Mouse (Mus musculus) limb, embryonic 15.5 days (tissue): ENCODE measurements around the gene Ino80. TPM values are rescaled to one million over a fixed set of nuclear protein-coding genes. Genes with fewer than 3 reads are reported as not detected.

Experiments used
- ATAC-seq: fragments of 200-750 bp; cut with Nextera tagmentation; 2 replicates; pipeline ENCODE4 v1.8.0; 2017; ENCODE audit warnings: low read depth, moderate TSS enrichment; ENCODE audit not compliant: insufficient number of reproducible peaks, low FRiP score, low TSS enrichment
- H3K27ac ChIP-seq: fragments of 300-500 bp; sonication (generic); 2 replicates; pipeline ENCODE4 v1.5.1; 2015; ENCODE audit warnings: moderate library complexity, mild to moderate bottlenecking, inconsistent platforms
- H3K27me3 ChIP-seq: fragments of 300-500 bp; sonication (generic); 2 replicates; pipeline ENCODE4 v1.6.1; 2015; ENCODE audit warnings: inconsistent platforms
- H3K36me3 ChIP-seq: fragments of 300-500 bp; sonication (generic); 2 replicates; pipeline ENCODE4 v1.6.1; 2015; ENCODE audit warnings: inconsistent platforms
- H3K4me1 ChIP-seq: fragments of 300-500 bp; sonication (generic); 2 replicates; pipeline ENCODE4 v1.6.1; 2015; ENCODE audit warnings: inconsistent platforms
- H3K4me2 ChIP-seq: fragments of 300-500 bp; sonication (generic); 2 replicates; pipeline ENCODE4 v1.6.1; 2015; ENCODE audit warnings: mild to moderate bottlenecking, inconsistent platforms
- H3K4me3 ChIP-seq: fragments of 300-500 bp; sonication (generic); 2 replicates; pipeline ENCODE4 v1.5.1; 2015; ENCODE audit warnings: mild to moderate bottlenecking, inconsistent platforms
- H3K9ac ChIP-seq: fragments of 300-500 bp; sonication (generic); 2 replicates; pipeline ENCODE4 v1.6.1; 2015; ENCODE audit warnings: inconsistent platforms
- H3K9me3 ChIP-seq: fragments of 300-500 bp; sonication (generic); 2 replicates; pipeline ENCODE4 v1.6.1; 2016; ENCODE audit warnings: inconsistent platforms
- WGBS: fragments of 180-500 bp; shearing (Covaris S2); methylation state at CpG from one replicate; pipeline ENCODE4 v1.1.7; 2015; 5-methylcytosine and 5-hydroxymethylcytosine counted together
- polyA plus RNA-seq: library from polyadenylated mRNA; unstranded; fragments of >200 nt; fragmentation: Nextera tagmentation; extraction: Ambion mirVana; gene quantifications from 2 replicates; pipeline ENCODE4 v1.2.1, GENCODE M21; 2015

The Ino80 gene
- polyA plus RNA-seq, 1 experiment from 2014 or later: 4.0 TPM

GRCm38 (mm10) chr2:119436467-119436866 lies 41.0 kb downstream of the Ino80 start:
- no peak overlapping the region for H3K4me3 ChIP-seq

GRCm38 (mm10) chr2:119413819-119414218 lies 63.7 kb downstream of the Ino80 start:
- H3K4me2 ChIP-seq: no peak overlapping the region
- 45% methylated on average over 1 of the region's 1 CpGs for WGBS
- ATAC-seq: no peak
- no peaks in the 10 kb centered on the region for H3K27me3 ChIP-seq
- no peaks in the 10 kb centered on the region for H3K4me1 ChIP-seq
- no peak overlapping the region for H3K27ac ChIP-seq
- H3K36me3 ChIP-seq: peaks cover 78% of the 10 kb centered on the region
- H3K4me3 ChIP-seq: no peak overlapping the region
- no peak overlapping the region for H3K9ac ChIP-seq
- H3K9me3 ChIP-seq: no peaks in the 10 kb centered on the region

More at GRCm38 (mm10) chr2:119436467-119436866, 41.0 kb downstream of the Ino80 start:
- WGBS: 92% methylated on average over 4 of the region's 4 CpGs
- Histone ChIP-seq H3K9ac (no peak overlapping the region), H3K9me3 (no peaks in the 10 kb centered on the region), H3K4me1 (no peaks in the 10 kb centered on the region), H3K27me3 (no peaks in the 10 kb centered on the region), H3K36me3 (peaks cover 36% of the 10 kb centered on the region), H3K4me2 (no peak overlapping the region), H3K27ac (no peak overlapping the region)
- ATAC-seq: no peak

GRCm38 (mm10) chr2:119411674-119412073 lies 65.8 kb downstream of the Ino80 start:
- peaks cover 75% of the 10 kb centered on the region for H3K36me3 ChIP-seq

GRCm38 (mm10) chr2:119411016-119411415 lies 66.5 kb downstream of the Ino80 start:
- H3K36me3 ChIP-seq: peaks cover 79% of the 10 kb centered on the region
- no peaks in the 10 kb centered on the region for H3K9me3 ChIP-seq

More at GRCm38 (mm10) chr2:119411674-119412073, 65.8 kb downstream of the Ino80 start:
- no peaks in the 10 kb centered on the region for H3K4me1 ChIP-seq
- no peaks in the 10 kb centered on the region for H3K27me3 ChIP-seq
- H3K27ac ChIP-seq: no peak overlapping the region
- no peaks in the 10 kb centered on the region for H3K9me3 ChIP-seq
- no peak overlapping the region for H3K4me3 ChIP-seq
- ATAC-seq: no peak
- H3K9ac ChIP-seq: no peak overlapping the region
- WGBS: 79% methylated on average over 2 of the region's 2 CpGs
- H3K4me2 ChIP-seq: no peak overlapping the region

GRCm38 (mm10) chr2:119408733-119409132 lies 68.8 kb downstream of the Ino80 start:
- no peak overlapping the region for H3K27ac ChIP-seq
- no peak for ATAC-seq
- H3K36me3 ChIP-seq: peaks cover 77% of the 10 kb centered on the region
- no peak overlapping the region for H3K4me2 ChIP-seq
- no peaks in the 10 kb centered on the region for H3K27me3 ChIP-seq
- H3K4me1 ChIP-seq: no peaks in the 10 kb centered on the region
- no peaks in the 10 kb centered on the region for H3K9me3 ChIP-seq
- H3K9ac ChIP-seq: no peak overlapping the region
- no peak overlapping the region for H3K4me3 ChIP-seq

More at GRCm38 (mm10) chr2:119411016-119411415, 66.5 kb downstream of the Ino80 start:
- H3K4me2 ChIP-seq: no peak overlapping the region
- H3K4me3 ChIP-seq: no peak overlapping the region
- H3K27me3 ChIP-seq: no peaks in the 10 kb centered on the region
- ATAC-seq: no peak
- H3K27ac ChIP-seq: no peak overlapping the region
- 83% methylated on average over 5 of the region's 5 CpGs for WGBS
- H3K9ac ChIP-seq: no peak overlapping the region
- H3K4me1 ChIP-seq: no peaks in the 10 kb centered on the region

GRCm38 (mm10) chr2:119408278-119408677 lies 69.2 kb downstream of the Ino80 start:
- H3K4me3 ChIP-seq: no peak overlapping the region
- H3K27ac ChIP-seq: no peak overlapping the region
- H3K4me2 ChIP-seq: no peak overlapping the region
- peaks cover 72% of the 10 kb centered on the region for H3K36me3 ChIP-seq
- no peaks in the 10 kb centered on the region for H3K9me3 ChIP-seq
- no peak for ATAC-seq
- WGBS: 75% methylated on average over 8 of the region's 8 CpGs
- no peaks in the 10 kb centered on the region for H3K27me3 ChIP-seq
- H3K4me1 ChIP-seq: no peaks in the 10 kb centered on the region
- no peak overlapping the region for H3K9ac ChIP-seq

DNA sequence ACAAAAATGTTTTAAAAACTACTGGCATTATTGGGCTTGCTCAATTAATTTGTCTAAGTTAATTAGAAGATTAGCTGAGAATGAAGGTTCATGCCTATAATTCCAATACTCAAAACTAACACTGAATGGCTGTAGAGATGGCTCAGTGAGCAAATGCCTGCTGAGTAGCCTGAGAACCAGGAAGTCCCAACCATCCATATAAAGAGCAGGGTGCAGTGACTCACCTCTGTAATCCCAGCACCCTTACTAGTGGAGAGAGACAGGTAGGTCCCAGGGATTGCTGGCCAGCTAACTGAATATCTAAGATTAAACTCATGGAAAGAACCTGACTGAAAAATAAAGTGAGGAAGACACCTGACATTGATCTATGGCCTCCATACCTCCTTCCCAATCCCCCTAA lies 78.2 kb downstream of the Ino80 start:
- Histone ChIP-seq H3K36me3 (peaks cover 48% of the 10 kb centered on the region), H3K9ac (no peak overlapping the region), H3K4me1 (no peaks in the 10 kb centered on the region), H3K4me2 (no peak overlapping the region), H3K27me3 (no peaks in the 10 kb centered on the region), H3K9me3 (no peaks in the 10 kb centered on the region), H3K27ac (no peak overlapping the region), H3K4me3 (no peak overlapping the region)
- no peak for ATAC-seq

- H3K36me3 ChIP-seq: peaks cover 47% of the 10 kb centered on the region
- 96% methylated on average over 1 of the region's 1 CpGs for WGBS
- H3K9ac ChIP-seq: no peak overlapping the region
- H3K27me3 ChIP-seq: no peaks in the 10 kb centered on the region
- no peak overlapping the region for H3K4me3 ChIP-seq
- no peaks in the 10 kb centered on the region for H3K9me3 ChIP-seq
- no peak for ATAC-seq
- H3K4me2 ChIP-seq: no peak overlapping the region
- no peak overlapping the region for H3K27ac ChIP-seq
- no peaks in the 10 kb centered on the region for H3K4me1 ChIP-seq
These were observed 78.8 kb downstream of the Ino80 start for GRCm38 (mm10) chr2:119398665-119399064.

- H3K27ac ChIP-seq: no peak overlapping the region
- H3K36me3 ChIP-seq: peaks cover 50% of the 10 kb centered on the region
These were observed 79.2 kb downstream of the Ino80 start for GRCm38 (mm10) chr2:119398252-119398651.

DNA sequence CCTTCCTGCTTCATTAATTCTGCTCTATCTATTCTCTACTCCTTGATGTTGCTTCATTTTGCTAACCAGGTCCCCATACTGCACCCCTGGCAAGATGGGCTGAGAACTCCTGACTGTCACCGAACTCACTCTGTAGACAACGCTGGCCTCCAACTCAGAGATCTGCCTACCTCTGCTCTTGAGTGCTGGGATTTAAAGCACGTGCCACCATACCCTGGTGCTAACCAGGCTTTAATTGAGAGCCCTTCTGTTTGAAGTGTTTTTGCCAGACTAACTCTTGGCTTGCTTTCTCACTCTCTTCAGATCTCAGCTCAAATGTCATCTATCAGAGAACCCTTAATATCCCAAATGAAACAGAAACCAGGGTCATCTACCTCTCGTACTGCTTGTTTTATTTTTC lies 87.5 kb downstream of the Ino80 start:
- no peaks in the 10 kb centered on the region for H3K9me3 ChIP-seq
- no peak overlapping the region for H3K4me3 ChIP-seq
- H3K4me1 ChIP-seq: no peaks in the 10 kb centered on the region
- H3K27ac ChIP-seq: no peak overlapping the region
- no peaks in the 10 kb centered on the region for H3K27me3 ChIP-seq
- WGBS: 92% methylated on average over 4 of the region's 4 CpGs
- H3K4me2 ChIP-seq: no peak overlapping the region
- H3K36me3 ChIP-seq: peaks cover 44% of the 10 kb centered on the region
- no peak for ATAC-seq
- H3K9ac ChIP-seq: no peak overlapping the region

More at GRCm38 (mm10) chr2:119398252-119398651, 79.2 kb downstream of the Ino80 start:
- H3K27me3 ChIP-seq: no peaks in the 10 kb centered on the region
- 94% methylated on average over 5 of the region's 5 CpGs for whole genome bisulfite sequencing
- no peak overlapping the region for H3K9ac ChIP-seq
- no peak for ATAC-seq
- H3K4me1 ChIP-seq: no peaks in the 10 kb centered on the region
- H3K4me3 ChIP-seq: no peak overlapping the region
- no peak overlapping the region for H3K4me2 ChIP-seq
- H3K9me3 ChIP-seq: no peaks in the 10 kb centered on the region

- Histone ChIP-seq H3K36me3 (peaks cover 43% of the 10 kb centered on the region), H3K4me1 (no peaks in the 10 kb centered on the region), H3K4me3 (no peak overlapping the region), H3K9ac (no peak overlapping the region), H3K27me3 (no peaks in the 10 kb centered on the region), H3K27ac (no peak overlapping the region), H3K9me3 (no peaks in the 10 kb centered on the region), H3K4me2 (no peak overlapping the region)
- no peak for ATAC-seq
- WGBS: 80% methylated on average over 1 of the region's 1 CpGs
These were observed 89.2 kb downstream of the Ino80 start for GRCm38 (mm10) chr2:119388266-119388665.

DNA sequence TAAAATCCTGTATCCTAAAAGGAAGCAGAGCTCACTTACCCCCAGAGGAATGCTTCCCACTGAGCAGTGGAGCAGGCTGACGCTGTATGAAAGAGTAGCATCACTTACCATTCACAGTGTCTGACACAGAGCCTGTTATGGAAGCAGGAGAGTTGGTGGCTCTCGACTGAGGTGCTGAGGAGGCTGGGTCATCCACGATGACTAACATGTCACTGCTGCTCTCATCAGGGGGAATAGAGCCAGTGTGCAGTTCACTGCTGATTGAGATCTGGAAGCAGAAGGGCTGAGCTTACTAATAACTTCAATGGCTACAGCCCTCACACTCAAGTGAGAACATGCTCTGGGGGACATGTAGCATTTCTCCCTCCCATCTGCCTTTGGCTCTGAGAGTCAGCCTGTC lies 98.0 kb downstream of the Ino80 start:
- H3K9me3 ChIP-seq: no peaks in the 10 kb centered on the region
- no peak overlapping the region for H3K27ac ChIP-seq
- no peak overlapping the region for H3K9ac ChIP-seq
- no peaks in the 10 kb centered on the region for H3K27me3 ChIP-seq
- no peak for ATAC-seq
- 84% methylated on average over 3 of the region's 3 CpGs for WGBS
- no peak overlapping the region for H3K4me3 ChIP-seq
- H3K4me1 ChIP-seq: no peaks in the 10 kb centered on the region
- no peak overlapping the region for H3K4me2 ChIP-seq
- H3K36me3 ChIP-seq: peaks cover 85% of the 10 kb centered on the region

GRCm38 (mm10) chr2:119377826-119378225 lies 99.7 kb downstream of the Ino80 start:
- Histone ChIP-seq H3K4me1 (no peaks in the 10 kb centered on the region), H3K9me3 (no peaks in the 10 kb centered on the region), H3K4me3 (no peak overlapping the region), H3K9ac (no peak overlapping the region), H3K27ac (no peak overlapping the region), H3K36me3 (peaks cover 91% of the 10 kb centered on the region), H3K27me3 (no peaks in the 10 kb centered on the region), H3K4me2 (no peak overlapping the region)
- no peak for ATAC-seq
- WGBS: 91% methylated on average over 3 of the region's 3 CpGs
